Mouse (Mus musculus) kidney, postnatal 0 days (tissue): ENCODE measurements around the gene A830031A19Rik. TPM values are rescaled to one million over a fixed set of nuclear protein-coding genes. Genes with fewer than 3 reads are reported as not detected.

Source experiments
- ATAC-seq: fragments of 200-750 bp; cut with Nextera tagmentation; replicated peaks from 2 replicates; pipeline ENCODE4 v1.8.0; 2017; ENCODE audit warnings: low read depth, moderate number of reproducible peaks, moderate TSS enrichment, moderate library complexity; ENCODE audit not compliant: low FRiP score
- DNase-seq: peaks from one replicate; pipeline ENCODE4 v3.0.0-alpha.2; 2016; ENCODE audit warnings: low spot score
- H3K27ac ChIP-seq: fragments of 300-500 bp; sonication (generic); 2 replicates; pipeline ENCODE4 v1.5.1; 2014; ENCODE audit warnings: mild to moderate bottlenecking
- H3K27me3 ChIP-seq: fragments of 300-500 bp; sonication (generic); 2 replicates; pipeline ENCODE4 v1.6.1; 2014; ENCODE audit warnings: low read length, mixed read lengths; ENCODE audit not compliant: insufficient read depth
- H3K36me3 ChIP-seq: fragments of 300-500 bp; sonication (generic); 2 replicates; pipeline ENCODE4 v1.6.1; 2014; ENCODE audit warnings: low read length, mixed read lengths; ENCODE audit not compliant: insufficient read depth
- H3K4me1 ChIP-seq: fragments of 300-500 bp; sonication (generic); replicated peaks from 2 replicates; pipeline ENCODE4 v1.6.1; 2014; ENCODE audit warnings: antibody characterized with exemption, low read length, mixed read lengths; ENCODE audit not compliant: insufficient read depth
- H3K4me2 ChIP-seq: fragments of 300-500 bp; sonication (generic); 2 replicates; pipeline ENCODE4 v1.6.1; 2014; ENCODE audit warnings: mild to moderate bottlenecking, low read length, moderate library complexity, mixed read lengths
- H3K4me3 ChIP-seq: fragments of 300-500 bp; sonication (generic); replicated peaks from 2 replicates; pipeline ENCODE4 v1.5.1; 2014; ENCODE audit warnings: low read depth, low read length
- H3K9ac ChIP-seq: fragments of 300-500 bp; sonication (generic); 2 replicates; pipeline ENCODE4 v1.6.1; 2014; ENCODE audit warnings: low read depth, low read length
- H3K9me3 ChIP-seq: fragments of 300-500 bp; sonication (generic); replicated peaks from 2 replicates; pipeline ENCODE4 v1.6.1; 2016; ENCODE audit warnings: low read length, inconsistent platforms, mixed read lengths
- CTCF ChIP-seq: IDR thresholded peaks from 2 replicates; pipeline ENCODE4 v1.5.1; 2016; ENCODE audit warnings: antibody characterized with exemption, low read depth, mild to moderate bottlenecking, moderate library complexity
- WGBS: fragments of 180-500 bp; shearing (Covaris S2); extraction: QIAGEN DNeasy Blood & Tissue Kit; methylation state at CpG from one replicate; pipeline ENCODE4 v1.1.7; 2014; 5-methylcytosine and 5-hydroxymethylcytosine counted together
- polyA plus RNA-seq: library from polyadenylated mRNA; unstranded; fragments of >200 nt; fragmentation: Nextera tagmentation; extraction: Ambion mirVana; gene quantifications from 2 replicates; pipeline ENCODE4 v1.2.1, GENCODE M21; 2015

Gene A830031A19Rik
- polyA plus RNA-seq, 1 experiment from 2014 or later: not detected

DNA sequence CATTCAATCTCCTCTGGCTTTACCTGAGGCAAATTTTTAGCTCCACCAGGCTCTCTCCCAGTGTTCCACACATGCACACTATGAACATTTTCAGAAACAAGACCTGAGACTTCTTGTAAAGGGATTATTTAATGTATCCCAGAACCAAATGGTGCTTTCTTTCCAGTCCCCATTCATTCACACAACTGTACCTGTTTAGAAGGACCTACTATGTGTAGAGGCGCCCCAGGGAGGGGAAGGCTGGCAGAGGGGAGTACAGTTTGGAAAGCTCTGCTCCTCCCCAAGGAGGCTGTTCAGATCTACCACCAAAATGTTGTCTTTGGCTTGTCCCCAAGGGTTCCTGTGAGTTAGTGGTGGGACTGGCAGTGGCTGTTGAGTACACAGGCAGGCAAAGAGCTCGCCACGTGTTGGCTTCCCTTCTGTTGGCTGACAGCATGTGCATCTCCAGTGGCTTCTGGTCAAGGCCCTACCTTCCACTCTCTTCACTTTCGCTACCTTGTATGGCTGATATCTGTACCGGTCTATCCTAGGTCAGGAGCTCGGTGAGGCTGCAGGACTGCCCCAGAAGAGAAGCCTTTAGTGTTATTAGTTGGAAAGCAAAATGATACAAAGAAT lies 28.4 kb upstream of the A830031A19Rik start:
- 84% methylated on average over 6 of the region's 6 CpGs for WGBS

DNA sequence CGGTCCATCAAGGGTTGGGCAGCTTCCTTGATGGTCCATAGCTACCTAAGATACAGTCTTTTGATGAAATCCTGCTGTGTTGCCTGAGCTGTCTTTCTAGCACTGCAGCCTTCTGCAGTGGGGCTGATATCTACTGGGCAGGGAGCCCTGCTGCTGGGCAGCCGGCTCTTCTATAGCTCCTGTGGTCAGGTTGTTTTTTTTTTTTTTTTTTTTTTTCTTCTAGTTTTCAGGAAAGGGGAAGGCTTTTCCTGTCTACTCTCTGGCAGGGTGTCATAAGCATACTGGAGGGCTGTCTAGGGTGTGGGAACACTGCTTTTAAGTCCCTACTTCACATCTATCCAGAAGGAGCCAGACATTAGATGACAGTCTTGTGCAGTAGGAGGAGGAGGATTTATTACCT lies 27.5 kb upstream of the A830031A19Rik start:
- Histone ChIP-seq H3K4me3 (no peak overlapping the region), H3K4me2 (no peak overlapping the region), H3K27me3 (peaks cover under 1% of the 10 kb centered on the region; the same call in 1 of the 2 replicates), H3K9me3 (no peaks in the 10 kb centered on the region), H3K4me1 (no peaks in the 10 kb centered on the region), H3K9ac (no peak overlapping the region), H3K27ac (no peak overlapping the region), H3K36me3 (no peaks in the 10 kb centered on the region)
- ATAC-seq: no peak
- TF ChIP-seq CTCF: no peak
- no peak for DNase-seq
- 75% methylated on average over 2 of the region's 2 CpGs for WGBS

More for the DNA sequence above, 28.4 kb upstream of the A830031A19Rik start:
- no peak overlapping the region for H3K4me2 ChIP-seq
- H3K9me3 ChIP-seq: no peaks in the 10 kb centered on the region
- no peak overlapping the region for H3K27ac ChIP-seq
- TF ChIP-seq CTCF: no peak
- no peak for DNase-seq
- no peaks in the 10 kb centered on the region for H3K27me3 ChIP-seq
- H3K9ac ChIP-seq: no peak overlapping the region
- no peaks in the 10 kb centered on the region for H3K36me3 ChIP-seq
- H3K4me1 ChIP-seq: no peaks in the 10 kb centered on the region
- no peak for ATAC-seq
- no peak overlapping the region for H3K4me3 ChIP-seq

DNA sequence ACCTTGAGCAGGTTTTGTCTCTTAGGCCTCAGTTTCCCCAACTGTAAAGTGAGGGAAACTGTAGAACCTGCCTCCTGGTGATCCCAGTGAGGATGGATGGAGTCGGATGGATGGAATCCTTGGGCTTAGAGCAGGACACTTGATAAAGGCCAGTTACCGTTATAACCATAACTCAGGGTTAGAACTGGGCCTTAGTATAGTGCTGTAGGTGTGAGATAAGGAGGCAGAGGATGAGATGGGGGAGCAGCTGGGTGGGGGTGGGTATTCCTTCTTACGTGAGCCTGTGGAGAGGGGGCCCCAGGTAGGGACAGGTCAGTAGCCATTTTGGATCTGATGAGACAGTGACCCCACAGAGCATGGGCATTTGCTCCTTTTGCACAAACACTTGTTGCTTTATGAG lies 26.8 kb upstream of the A830031A19Rik start:
- no peaks in the 10 kb centered on the region for H3K36me3 ChIP-seq
- DNase-seq (no peak), ATAC-seq (no peak)
- peaks cover 8% of the 10 kb centered on the region; the same call in 1 of the 2 replicates for H3K27me3 ChIP-seq
- H3K4me2 ChIP-seq: no peak overlapping the region
- no peaks in the 10 kb centered on the region for H3K9me3 ChIP-seq
- no peak overlapping the region for H3K4me3 ChIP-seq
- H3K27ac ChIP-seq: no peak overlapping the region
- WGBS: 89% methylated on average over 3 of the region's 3 CpGs
- TF ChIP-seq CTCF: no peak
- H3K9ac ChIP-seq: no peak overlapping the region
- H3K4me1 ChIP-seq: no peaks in the 10 kb centered on the region

DNA sequence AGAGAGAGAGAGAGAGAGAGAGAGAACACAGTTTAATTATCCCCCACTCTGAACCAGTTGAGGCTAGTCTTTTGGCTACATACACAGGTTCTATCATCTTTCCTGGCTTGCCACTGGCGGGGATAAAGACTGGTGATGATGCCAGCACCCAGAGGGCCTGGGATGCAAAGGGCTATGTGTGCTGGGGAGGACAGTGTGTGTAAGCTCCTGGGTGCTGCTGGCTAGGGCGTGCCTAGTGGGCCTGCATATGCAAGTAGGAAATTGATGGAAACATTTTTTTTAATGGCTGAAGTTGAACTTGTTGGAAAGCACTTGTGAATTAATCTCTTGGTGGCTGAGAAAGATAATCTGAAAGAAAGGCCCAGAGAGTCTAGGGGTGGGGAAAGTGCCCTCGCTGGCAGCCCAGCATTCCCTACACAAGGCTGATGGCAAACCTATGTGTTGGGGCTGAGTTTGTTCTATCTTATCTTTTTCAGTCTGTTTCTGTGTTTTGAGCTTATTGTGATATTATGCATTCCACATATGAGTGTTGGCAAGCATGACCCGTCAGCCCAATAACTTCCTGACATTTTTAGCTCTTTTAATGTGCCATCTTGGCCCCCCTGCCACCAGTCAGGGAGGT lies 25.7 kb upstream of the A830031A19Rik start:
- TF ChIP-seq CTCF: no peak
- no peak overlapping the region for H3K27ac ChIP-seq
- no peak overlapping the region for H3K4me3 ChIP-seq
- DNase-seq: no peak
- no peaks in the 10 kb centered on the region for H3K36me3 ChIP-seq
- H3K4me1 ChIP-seq: no peaks in the 10 kb centered on the region
- 74% methylated on average over 4 of the region's 4 CpGs for WGBS
- no peak overlapping the region for H3K9ac ChIP-seq
- H3K27me3 ChIP-seq: peaks cover 13% of the 10 kb centered on the region; the same call in 1 of the 2 replicates
- no peak for ATAC-seq
- H3K9me3 ChIP-seq: no peaks in the 10 kb centered on the region
- no peak overlapping the region for H3K4me2 ChIP-seq

DNA sequence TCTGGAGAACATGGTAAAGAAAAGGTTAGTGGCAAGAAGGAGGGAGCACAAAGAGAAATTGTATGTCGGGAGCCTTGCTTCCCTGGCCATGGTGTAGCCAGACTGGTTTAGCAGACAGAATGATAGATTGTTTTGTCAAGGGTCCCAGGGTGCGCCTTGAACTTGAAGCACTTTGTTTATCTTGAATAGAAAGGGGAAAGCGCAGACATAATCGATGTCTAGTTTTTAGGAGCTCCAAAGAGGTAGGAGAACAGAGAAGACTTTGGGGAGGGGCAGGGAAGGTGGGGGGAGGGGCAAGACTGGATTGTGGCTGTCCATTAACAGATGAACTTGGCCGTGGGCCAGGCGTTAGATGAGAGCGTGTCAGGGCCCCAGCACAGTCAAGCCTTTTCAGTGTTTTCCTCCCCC lies 25.0 kb upstream of the A830031A19Rik start:
- peak; percentile 52; the same call in 1 of the 2 replicates for ATAC-seq
- no peak for TF ChIP-seq CTCF
- no peak overlapping the region for H3K27ac ChIP-seq

DNA sequence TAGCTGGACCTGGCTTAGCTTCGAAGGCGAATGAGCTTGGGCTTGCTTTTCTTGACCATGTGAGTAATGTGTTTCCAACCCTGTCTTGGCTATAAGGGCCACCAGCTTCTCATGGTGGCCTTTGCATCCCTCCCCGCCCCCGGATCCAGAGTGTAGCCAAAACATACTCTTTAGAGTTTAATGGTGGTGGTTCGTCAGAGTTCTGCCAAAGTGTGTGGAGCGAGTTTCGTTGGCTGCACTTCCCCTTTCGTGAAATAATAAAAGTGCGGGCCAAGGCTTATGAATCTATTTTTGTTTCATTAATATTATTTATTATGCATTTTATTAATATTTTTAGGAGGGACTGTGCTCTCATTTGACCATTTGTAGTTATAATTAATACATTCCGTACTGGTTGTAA lies 24.4 kb upstream of the A830031A19Rik start:
- Histone ChIP-seq H3K4me2 (no peak overlapping the region), H3K4me3 (no peak overlapping the region), H3K27me3 (peaks cover 20% of the 10 kb centered on the region; the same call in 1 of the 2 replicates), H3K36me3 (no peaks in the 10 kb centered on the region), H3K9me3 (no peaks in the 10 kb centered on the region), H3K9ac (no peak overlapping the region), H3K27ac (no peak overlapping the region), H3K4me1 (no peaks in the 10 kb centered on the region)
- no peak for DNase-seq
- ATAC-seq: no peak
- WGBS: 58% methylated on average over 10 of the region's 10 CpGs
- TF ChIP-seq CTCF: no peak

More for the DNA sequence above, 25.0 kb upstream of the A830031A19Rik start:
- no peaks in the 10 kb centered on the region for H3K9me3 ChIP-seq
- H3K27me3 ChIP-seq: peaks cover 16% of the 10 kb centered on the region; the same call in 1 of the 2 replicates
- no peak overlapping the region for H3K4me3 ChIP-seq
- no peak overlapping the region for H3K4me2 ChIP-seq
- H3K9ac ChIP-seq: no peak overlapping the region
- DNase-seq: no peak
- H3K4me1 ChIP-seq: no peaks in the 10 kb centered on the region
- H3K36me3 ChIP-seq: no peaks in the 10 kb centered on the region
- WGBS: 24% methylated on average over 7 of the region's 7 CpGs
